10 mouse cellular contexts compared by ENCODE assay signal in genomic region chr12:17097800-17098271, GRCm38 (mm10).
A peak's percentile ranks its signal among the peaks of the same experiment; 100 is the strongest.
DNase-seq lines count a peak whose midpoint lies in the region; ATAC-seq and TF ChIP-seq lines count a peak whose summit lies in the region.
"Had no signal": no experiment of that assay in that cellular context is flagged by ENCODE, and none has a peak within 500 bp of the region (broad histone marks: within the 10 kb centered on the region; RNA-seq: fewer than 3 reads in every experiment).

No protein-coding gene starts in this region.

- no peak for TF ChIP-seq EP300 in lung, postnatal 0 days (IDR thresholded peaks at IDR 0.05)

- WGBS in hindbrain, embryonic 11.5 days, result 47% methylated on average over 15 of the region's 15 CpGs
- WGBS in limb, embryonic 12.5 days, result 14% methylated on average over 15 of the region's 15 CpGs
- 34% methylated on average over 15 of the region's 15 CpGs for WGBS in lung, postnatal 0 days

- peak overlapping the region; percentile 30; the same call in 1 of the 2 replicates for H3K27ac ChIP-seq in hindbrain, embryonic 11.5 days (ENCODE audit: low read depth, low read length)
- H3K27ac ChIP-seq in limb, embryonic 12.5 days, result no peak overlapping the region
- no peak overlapping the region for H3K27ac ChIP-seq in lung, postnatal 0 days (ENCODE audit: low read length)

- no peak overlapping the region for H3K4me3 ChIP-seq in hindbrain, embryonic 11.5 days (ENCODE audit: low read depth, low read length)
- no peak overlapping the region for H3K4me3 ChIP-seq in limb, embryonic 12.5 days (replicated peaks)
- H3K4me3 ChIP-seq in lung, postnatal 0 days (ENCODE audit: low read depth, low read length), result no peak overlapping the region

- H3K4me2 ChIP-seq in hindbrain, embryonic 11.5 days (replicated peaks; ENCODE audit: low read depth, low read length), result no peak overlapping the region
- H3K4me2 ChIP-seq in limb, embryonic 12.5 days, result peak overlapping the region; percentile 50
- no peak overlapping the region for H3K4me2 ChIP-seq in lung, postnatal 0 days (replicated peaks; ENCODE audit: low read depth, low read length)

- peak; percentile 77 for ATAC-seq in hindbrain, embryonic 11.5 days (ENCODE audit: low FRiP score)
- peak; percentile 64 for ATAC-seq in limb, embryonic 12.5 days (ENCODE audit: insufficient number of reproducible peaks, insufficient read depth, low FRiP score, low TSS enrichment, low read depth)
- ATAC-seq in lung, postnatal 0 days, result no peak
- ATAC-seq: liver, postnatal 0 days had no signal

- DNase-seq in right cerebral cortex, adult 18-20 months, result peak; percentile 75
- no peak for DNase-seq in right cerebral cortex, postnatal 14 days
- peak; percentile 35 for DNase-seq in hindbrain, embryonic 11.5 days (ENCODE audit: low spot score)
- DNase-seq in thymus, postnatal 25 days, result no peak
- no peak for DNase-seq in lung, postnatal 0 days (ENCODE audit: low spot score)
- DNase-seq in adrenal gland, postnatal 4 days (ENCODE audit: low spot score in 2 of 2), result no peak
- DNase-seq in adrenal gland, postnatal 14 days, result no peak
- DNase-seq: adrenal gland, postnatal 10 days; liver, postnatal 0 days had no signal

- no peaks in the 10 kb centered on the region; the same call in 1 of the 2 replicates for H3K4me1 ChIP-seq in hindbrain, embryonic 11.5 days (replicated peaks; ENCODE audit: control insufficient read depth, insufficient read depth, low read length)
- peaks cover 18% of the 10 kb centered on the region for H3K4me1 ChIP-seq in limb, embryonic 12.5 days (replicated peaks)
- H3K4me1 ChIP-seq in lung, postnatal 0 days (ENCODE audit: insufficient read depth, low read depth, low read length), result no peaks in the 10 kb centered on the region

- no peak for TF ChIP-seq CTCF in lung, postnatal 0 days (IDR thresholded peaks at IDR 0.05)

- H3K9ac ChIP-seq in hindbrain, embryonic 11.5 days (ENCODE audit: low read depth, low read length), result 0 out of 2 replicates have a peak overlapping the region, but pooled peaks have one; percentile 23
- no peak overlapping the region for H3K9ac ChIP-seq in limb, embryonic 12.5 days (replicated peaks)
- H3K9ac ChIP-seq in lung, postnatal 0 days (replicated peaks; ENCODE audit: low read depth), result no peak overlapping the region
- H3K9ac ChIP-seq: liver, postnatal 0 days had no signal

- no peaks in the 10 kb centered on the region for H3K36me3 ChIP-seq in hindbrain, embryonic 11.5 days (ENCODE audit: control insufficient read depth, insufficient read depth, low read length)
- H3K36me3 ChIP-seq in limb, embryonic 12.5 days, result no peaks in the 10 kb centered on the region
- H3K36me3 ChIP-seq in lung, postnatal 0 days (ENCODE audit: insufficient read depth, low read length), result no peaks in the 10 kb centered on the region

- H3K27me3 ChIP-seq in hindbrain, embryonic 11.5 days (ENCODE audit: control insufficient read depth, insufficient read depth, low read length), result no peaks in the 10 kb centered on the region
- H3K27me3 ChIP-seq in limb, embryonic 12.5 days, result no peaks in the 10 kb centered on the region
- no peaks in the 10 kb centered on the region for H3K27me3 ChIP-seq in lung, postnatal 0 days (replicated peaks; ENCODE audit: insufficient read depth, low read length)

- H3K9me3 ChIP-seq in hindbrain, embryonic 11.5 days (ENCODE audit: control insufficient read depth, low read length), result no peaks in the 10 kb centered on the region
- no peaks in the 10 kb centered on the region for H3K9me3 ChIP-seq in limb, embryonic 12.5 days
- H3K9me3 ChIP-seq in lung, postnatal 0 days (ENCODE audit: low read length), result no peaks in the 10 kb centered on the region

Comparison
In these comparisons a context has a peak if more than half of its experiments do, and no peak if none do; other contexts are left out.
1. DNase-seq: peak in right cerebral cortex, adult 18-20 months (single experiment) and hindbrain, embryonic 11.5 days (single experiment); none in right cerebral cortex, postnatal 14 days (single experiment), thymus, postnatal 25 days (single experiment), lung, postnatal 0 days (single experiment), adrenal gland, postnatal 4 days (0 of 2) and adrenal gland, postnatal 14 days (single experiment).